Mouse (Mus musculus): Measurements from ENCODE around the gene Acot3. TPM values are rescaled to one million over a fixed set of nuclear protein-coding genes. Genes with fewer than 3 reads are reported as not detected.
"Not testable (repeated sequence)": the region's sequence is repeated elsewhere in the genome, so short reads cannot be mapped to it uniquely, and the experiment has no call there.

The Acot3 gene
- polyA plus RNA-seq, 1 experiment from 2014 or later = 1.6 TPM

DNA sequence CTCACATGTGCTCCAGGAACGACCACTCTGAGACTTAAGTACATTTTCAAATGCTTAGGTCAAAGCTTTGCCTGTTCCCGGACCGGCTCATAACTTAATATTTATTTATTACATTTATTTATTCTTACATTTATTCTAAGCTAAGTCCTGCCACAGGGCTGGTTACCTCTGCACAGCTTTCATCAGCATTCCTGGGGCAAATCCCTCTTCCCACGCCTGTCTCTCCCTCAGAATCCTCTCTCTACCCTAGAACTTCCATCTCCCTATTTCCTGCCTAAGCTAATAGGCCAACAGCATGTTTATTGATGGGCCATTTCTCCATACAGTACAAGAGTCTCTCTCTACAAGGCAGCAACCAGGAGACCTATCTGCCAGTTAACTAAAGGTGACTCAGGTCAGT is 15.8 kb downstream of the Acot3 start:
- CTCF ChIA-PET = interaction anchor here (1.2 kb wide), 1 partner anchor 11 kb away, joined by 3 read pairs; no protein-coding TSS in a partner anchor
- no peak for TF ChIP-seq CTCF (IDR thresholded peaks at IDR 0.05)
- ATAC-seq = no peak
- POLR2A ChIA-PET = no interaction called here
- H3K27me3 ChIP-seq = peaks cover 1% of the 10 kb centered on the region
- no peak for DNase-seq (ENCODE audit: low read depth, low spot score)
- in situ Hi-C loops (cut with MboI; ENCODE audit: low pct_unique_long_range_greater_than_20kb) = no loop called here

- in situ Hi-C loops (cut with MboI; ENCODE audit: low pct_unique_long_range_greater_than_20kb) = no loop called here
- ChIA-PET POLR2A (no interaction called here), CTCF (no interaction called here)
- H3K27me3 ChIP-seq = peaks cover 6% of the 10 kb centered on the region
- no peak for DNase-seq (ENCODE audit: low read depth, low spot score)
- TF ChIP-seq CTCF (IDR thresholded peaks at IDR 0.05) = no peak
- no peak for ATAC-seq
These were observed 16.4 kb downstream of the Acot3 start for GRCm38 (mm10) chr12:84068296-84068695.

DNA sequence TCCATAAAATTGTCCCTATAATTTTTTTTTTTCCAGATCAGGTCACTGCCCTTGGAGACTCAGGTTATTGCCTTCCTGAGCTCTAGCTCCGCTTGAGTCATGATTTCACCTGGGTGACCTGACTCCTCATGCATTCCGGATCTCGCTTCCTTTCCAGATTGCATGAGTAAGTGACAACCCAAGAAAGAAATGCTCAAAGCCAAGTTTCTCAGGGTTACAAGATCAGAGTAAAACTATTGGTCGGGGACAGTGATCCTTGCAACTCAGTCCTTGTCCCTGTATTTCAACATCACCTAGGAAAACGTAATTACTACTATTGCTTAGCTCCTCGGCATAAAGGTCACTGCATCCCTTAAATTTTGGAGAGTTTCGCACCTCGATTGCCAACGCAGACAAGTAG is 17.0 kb downstream of the Acot3 start, which contains the start of gene Acot5:
Acot5 (plus strand) TSS at position 340 of the 400 bp plus-strand sequence.
- ATAC-seq (no peak), DNase-seq (ENCODE audit: low read depth, low spot score) (no peak)
- no peak for TF ChIP-seq CTCF (IDR thresholded peaks at IDR 0.05)
- peaks cover 7% of the 10 kb centered on the region for H3K27me3 ChIP-seq
- CTCF ChIA-PET = no interaction called here
- POLR2A ChIA-PET = no interaction called here
- in situ Hi-C loops (cut with MboI; ENCODE audit: low pct_unique_long_range_greater_than_20kb) = no loop called here

DNA sequence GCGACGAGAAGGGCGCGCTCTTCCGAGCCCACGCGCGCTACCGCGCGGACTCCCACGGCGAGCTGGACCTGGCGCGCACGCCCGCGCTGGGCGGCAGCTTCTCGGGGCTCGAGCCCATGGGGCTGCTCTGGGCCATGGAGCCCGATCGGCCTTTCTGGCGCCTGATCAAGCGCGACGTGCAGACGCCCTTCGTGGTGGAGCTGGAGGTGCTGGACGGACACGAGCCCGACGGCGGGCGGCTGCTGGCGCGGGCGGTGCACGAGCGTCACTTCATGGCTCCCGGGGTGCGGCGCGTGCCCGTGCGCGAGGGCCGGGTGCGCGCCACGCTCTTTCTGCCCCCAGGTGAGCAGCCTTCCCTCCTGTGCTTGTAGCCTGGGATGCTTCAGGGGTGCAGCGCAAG is 17.6 kb downstream of the Acot3 start:
- POLR2A ChIA-PET; DNase-seq (ENCODE audit: low read depth, low spot score); CTCF ChIA-PET; in situ Hi-C loops (cut with MboI; ENCODE audit: low pct_unique_long_range_greater_than_20kb); ATAC-seq: not testable (repeated sequence)
- peaks cover 10% of the 10 kb centered on the region for H3K27me3 ChIP-seq

- POLR2A ChIA-PET = no interaction called here
- no peak for ATAC-seq
- no peak for DNase-seq (ENCODE audit: low read depth, low spot score)
- CTCF ChIA-PET = no interaction called here
- peaks cover 10% of the 10 kb centered on the region for H3K27me3 ChIP-seq
- in situ Hi-C loops (cut with MboI; ENCODE audit: low pct_unique_long_range_greater_than_20kb) = no loop called here
- TF ChIP-seq CTCF (IDR thresholded peaks at IDR 0.05) = no peak
These were observed 19.8 kb downstream of the Acot3 start for GRCm38 (mm10) chr12:84071696-84072095.

- in situ Hi-C loops (cut with MboI; ENCODE audit: low pct_unique_long_range_greater_than_20kb) = no loop called here
- ATAC-seq = no peak
- POLR2A ChIA-PET = interaction anchor here (0.6 kb wide), 1 partner anchor 458 kb away, joined by 3 read pairs; no protein-coding TSS in a partner anchor
These were observed 25.5 kb downstream of the Acot3 start for GRCm38 (mm10) chr12:84077371-84077990.

GRCm38 (mm10) chr12:84083842-84084241 is 31.9 kb downstream of the Acot3 start:
- TF ChIP-seq CTCF (IDR thresholded peaks at IDR 0.05) = no peak
- peaks cover 10% of the 10 kb centered on the region for H3K27me3 ChIP-seq
- CTCF ChIA-PET = interaction anchor here (0.9 kb wide), 1 partner anchor 23 kb away, joined by 3 read pairs; no protein-coding TSS in a partner anchor
- no peak for DNase-seq (ENCODE audit: low read depth, low spot score)
- in situ Hi-C loops (cut with MboI; ENCODE audit: low pct_unique_long_range_greater_than_20kb) = no loop called here
- POLR2A ChIA-PET = no interaction called here
- no peak for ATAC-seq

More at GRCm38 (mm10) chr12:84077371-84077990, 25.5 kb downstream of the Acot3 start:
- TF ChIP-seq CTCF (IDR thresholded peaks at IDR 0.05) = no peak
- no peak for DNase-seq (ENCODE audit: low read depth, low spot score)
- H3K27me3 ChIP-seq = peaks cover 16% of the 10 kb centered on the region
- CTCF ChIA-PET = no interaction called here

- ChIA-PET CTCF (interaction anchor here (0.9 kb wide), 1 partner anchor 24 kb away, joined by 3 read pairs; no protein-coding TSS in a partner anchor), POLR2A (no interaction called here)
- no peak for DNase-seq (ENCODE audit: low read depth, low spot score)
- no peak for ATAC-seq
- in situ Hi-C loops (cut with MboI; ENCODE audit: low pct_unique_long_range_greater_than_20kb) = no loop called here
- TF ChIP-seq CTCF (IDR thresholded peaks at IDR 0.05) = no peak
- peaks cover 8% of the 10 kb centered on the region for H3K27me3 ChIP-seq
These were observed 32.6 kb downstream of the Acot3 start for GRCm38 (mm10) chr12:84084581-84084980.

DNA sequence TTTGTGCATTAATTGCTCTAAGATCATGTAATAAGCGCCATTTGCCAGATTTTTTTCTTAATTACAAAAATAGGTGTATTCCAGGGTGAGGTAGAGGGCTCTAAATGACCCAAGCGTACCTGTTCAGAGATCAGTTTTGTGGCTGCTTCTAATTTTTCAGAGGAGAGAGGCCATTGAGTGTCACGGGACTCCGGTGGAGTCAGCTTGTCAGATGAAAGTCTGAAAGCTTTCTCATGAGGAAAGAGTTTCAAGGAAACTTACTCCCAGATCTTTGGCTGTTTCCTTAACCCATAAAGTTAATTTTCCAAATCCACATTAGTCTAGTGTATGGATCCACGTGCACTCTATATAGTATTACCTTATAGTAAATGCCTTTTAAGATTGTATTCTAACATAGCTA is 42.7 kb downstream of the Acot3 start:
- CTCF ChIA-PET; in situ Hi-C loops (cut with MboI; ENCODE audit: low pct_unique_long_range_greater_than_20kb); ATAC-seq; DNase-seq (ENCODE audit: low read depth, low spot score); H3K27me3 ChIP-seq: not testable (repeated sequence)
- POLR2A ChIA-PET = interaction anchor here (0.6 kb wide), 1 partner anchor 55 kb away, joined by 3 read pairs; no protein-coding TSS in a partner anchor

GRCm38 (mm10) chr12:84099605-84100004 is 47.7 kb downstream of the Acot3 start:
- ATAC-seq = no peak
- ChIA-PET POLR2A (no interaction called here), CTCF (no interaction called here)
- TF ChIP-seq CTCF (IDR thresholded peaks at IDR 0.05) = no peak
- in situ Hi-C loops (cut with MboI; ENCODE audit: low pct_unique_long_range_greater_than_20kb) = no loop called here
- no peak for DNase-seq (ENCODE audit: low read depth, low spot score)
- H3K27me3 ChIP-seq = no peaks in the 10 kb centered on the region

- no peak for ATAC-seq
- CTCF ChIA-PET = no interaction called here
- TF ChIP-seq CTCF (IDR thresholded peaks at IDR 0.05) = no peak
- DNase-seq (ENCODE audit: low read depth, low spot score) = no peak
- in situ Hi-C loops (cut with MboI; ENCODE audit: low pct_unique_long_range_greater_than_20kb) = no loop called here
- no peaks in the 10 kb centered on the region for H3K27me3 ChIP-seq
- POLR2A ChIA-PET = no interaction called here
These were observed 48.1 kb downstream of the Acot3 start for GRCm38 (mm10) chr12:84100071-84100470.

DNA sequence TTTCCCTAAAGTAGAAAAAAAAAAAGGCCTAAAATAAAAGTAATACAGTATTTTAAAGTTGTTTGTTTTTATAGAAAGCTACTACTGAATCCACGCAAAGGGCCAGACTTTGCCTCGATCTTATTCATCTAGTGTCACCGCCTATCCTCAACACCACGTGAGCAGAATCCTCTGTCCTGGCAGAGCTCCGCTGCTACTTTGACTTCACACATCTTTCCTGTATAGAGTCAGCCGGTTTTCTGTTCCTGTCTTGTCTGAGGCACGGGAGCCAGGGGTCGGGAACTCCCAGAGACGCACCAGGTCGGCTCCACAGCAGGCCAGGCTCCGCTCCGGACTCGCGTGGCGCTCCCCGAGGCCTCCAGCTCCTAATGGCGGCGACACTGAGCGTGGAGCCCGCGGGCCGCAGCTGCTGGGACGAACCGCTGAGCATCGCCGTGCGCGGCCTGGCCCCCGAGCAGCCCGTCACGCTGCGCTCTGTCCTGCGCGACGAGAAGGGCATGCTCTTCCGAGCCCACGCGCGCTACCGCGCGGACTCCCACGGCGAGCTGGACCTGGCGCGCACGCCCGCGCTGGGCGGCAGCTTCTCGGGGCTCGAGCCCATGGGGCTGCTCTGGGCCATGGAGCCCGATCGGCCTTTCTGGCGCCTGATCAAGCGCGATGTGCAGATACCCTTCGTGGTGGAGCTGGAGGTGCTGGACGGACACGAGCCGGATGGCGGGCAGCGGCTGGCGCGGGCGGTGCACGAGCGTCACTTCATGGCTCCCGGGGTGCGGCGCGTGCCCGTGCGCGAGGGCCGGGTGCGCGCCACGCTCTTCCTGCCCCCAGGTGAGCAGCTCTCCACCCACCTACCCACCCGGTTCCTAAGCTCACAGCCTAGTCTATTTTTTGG is 48.9 kb downstream of the Acot3 start, which contains the start of gene Acot6:
Acot6 (plus strand) TSS at position 51 of the 889 bp plus-strand sequence.
- H3K27me3 ChIP-seq; DNase-seq (ENCODE audit: low read depth, low spot score); in situ Hi-C loops (cut with MboI; ENCODE audit: low pct_unique_long_range_greater_than_20kb); ATAC-seq; POLR2A ChIA-PET: not testable (repeated sequence)
- CTCF ChIA-PET = interaction anchor here (0.6 kb wide), 1 partner anchor 40 kb away, joined by 3 read pairs; no protein-coding TSS in a partner anchor

All from Patski (cell line).